Mouse (Mus musculus) splenic B cell, adult 2 months (primary cell): ENCODE results near the gene Spsb3.

Experiments used
- DNase-seq: peaks from one replicate; pipeline ENCODE4 v3.0.0-alpha.2; 2011; ENCODE audit warnings: low read depth, low spot score
- H3K27me3 ChIP-seq: 2 replicates; pipeline ENCODE4 v1.6.1; 2012; ENCODE audit warnings: mild to moderate bottlenecking, low read length, moderate library complexity, mixed read lengths; ENCODE audit not compliant: control insufficient read depth, poor library complexity, insufficient read depth, severe bottlenecking
- H3K36me3 ChIP-seq: 2 replicates; pipeline ENCODE4 v1.6.1; 2012; ENCODE audit warnings: mild to moderate bottlenecking, low read length, moderate library complexity, mixed read lengths; ENCODE audit not compliant: control insufficient read depth, poor library complexity, insufficient read depth, severe bottlenecking

The Spsb3 gene

DNA sequence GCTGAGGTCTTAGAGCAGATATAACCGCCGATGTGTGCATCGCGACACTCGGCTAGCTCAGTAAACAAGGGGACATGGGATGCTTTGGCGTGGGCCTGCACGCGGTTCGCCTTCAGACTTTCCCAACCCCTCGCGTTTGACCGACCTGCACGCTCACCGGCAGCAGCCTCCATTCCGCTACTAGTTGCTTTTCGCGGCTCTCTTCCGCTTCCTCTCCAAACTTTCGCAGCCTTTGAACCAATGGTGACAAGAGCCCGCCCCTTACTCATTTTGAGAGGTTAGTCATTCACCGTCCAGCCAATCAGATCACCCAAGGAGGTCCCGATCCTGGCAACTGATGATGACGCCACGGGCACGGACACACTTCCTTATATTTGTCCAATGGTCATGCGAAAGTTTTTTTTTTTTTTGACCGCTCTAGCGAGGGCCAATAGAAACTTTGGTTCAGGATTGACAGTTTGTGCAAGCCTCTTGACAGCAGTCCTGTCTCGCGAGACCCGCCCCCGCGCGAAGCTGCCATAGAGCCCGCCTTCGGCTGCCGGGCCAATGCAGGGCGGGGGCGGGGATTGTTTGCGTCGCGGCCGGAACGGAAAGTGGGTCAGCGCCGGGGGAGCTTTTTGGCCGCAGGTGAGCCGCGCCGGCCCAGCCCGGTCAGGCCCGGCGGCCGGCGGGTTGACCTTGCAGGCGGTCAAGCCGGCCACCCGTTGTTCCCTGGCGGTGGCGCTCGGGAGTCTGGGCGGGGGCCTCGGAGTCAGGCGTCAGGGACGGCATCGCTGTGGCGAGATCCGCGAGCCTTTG lies at the start of gene Spsb3, which contains the start of gene Nubp2:
Gene Spsb3, plus strand, starts transcription at position 510 of the 798 bp plus-strand sequence.
Gene Nubp2, minus strand, starts transcription at position 216 of the 798 bp plus-strand sequence.
- no peaks in the 10 kb centered on the region for H3K27me3 ChIP-seq
- H3K36me3 ChIP-seq = peaks cover 9% of the 10 kb centered on the region
- peak; percentile 99 for DNase-seq

GRCm38 (mm10) chr17:24839842-24840241 lies 46.6 kb upstream of the Spsb3 start, which contains the start of gene Hagh:
Gene Hagh, plus strand, starts transcription at chr17:24840143.
- H3K36me3 ChIP-seq = no peaks in the 10 kb centered on the region
- no peaks in the 10 kb centered on the region for H3K27me3 ChIP-seq
- DNase-seq = no peak

DNA sequence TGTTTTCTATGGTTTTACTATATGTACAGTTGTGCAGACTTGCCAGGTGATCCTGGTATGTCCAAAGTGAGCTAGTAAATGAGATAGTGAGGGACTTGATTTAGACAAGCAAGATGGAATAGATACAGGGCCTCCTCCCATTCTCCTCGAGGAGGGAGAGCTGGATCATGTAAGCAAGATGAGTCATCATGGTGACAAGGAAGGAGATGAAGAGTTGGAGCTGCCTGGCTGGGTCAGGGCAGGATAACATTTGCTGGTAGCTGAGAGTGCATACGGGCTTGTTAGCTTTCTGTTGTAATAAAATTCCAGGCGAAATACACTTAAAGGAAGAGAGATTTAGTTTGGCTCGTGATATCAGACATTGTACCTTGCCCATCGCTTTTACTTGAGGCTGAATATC lies 46.1 kb upstream of the Spsb3 start:
- no peak for DNase-seq
- H3K36me3 ChIP-seq = no peaks in the 10 kb centered on the region
- peaks cover 2% of the 10 kb centered on the region; the same call in 1 of the 2 replicates for H3K27me3 ChIP-seq

GRCm38 (mm10) chr17:24841133-24841532 lies 45.3 kb upstream of the Spsb3 start:
- Histone ChIP-seq H3K27me3 (peaks cover 2% of the 10 kb centered on the region; the same call in 1 of the 2 replicates), H3K36me3 (no peaks in the 10 kb centered on the region)
- DNase-seq = peak; percentile 61

- Histone ChIP-seq H3K27me3 (peaks cover 2% of the 10 kb centered on the region; the same call in 1 of the 2 replicates), H3K36me3 (no peaks in the 10 kb centered on the region)
- no peak for DNase-seq
Observed at GRCm38 (mm10) chr17:24842631-24843030, 43.8 kb upstream of the Spsb3 start.

DNA sequence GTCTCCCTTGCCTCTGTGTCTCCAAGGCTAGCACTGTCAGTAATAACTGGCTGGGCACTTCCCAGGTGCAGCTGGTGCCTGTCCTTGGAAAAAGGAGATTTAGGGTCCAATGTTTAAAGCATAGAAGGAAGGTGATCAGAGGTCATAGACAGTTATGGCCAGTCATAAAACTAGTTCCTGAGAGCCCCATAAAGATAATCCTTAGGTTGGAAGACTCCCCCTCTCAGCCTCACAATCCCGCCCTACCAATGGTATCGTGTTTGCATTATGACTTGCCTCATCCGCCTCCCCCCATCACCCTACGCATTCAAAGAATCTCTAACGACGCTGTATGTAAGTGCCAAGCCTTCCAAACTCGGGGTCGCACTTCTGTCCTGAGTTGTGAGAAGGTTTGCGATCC lies 41.9 kb upstream of the Spsb3 start:
- no peaks in the 10 kb centered on the region for H3K36me3 ChIP-seq
- no peak for DNase-seq
- peaks cover 2% of the 10 kb centered on the region; the same call in 1 of the 2 replicates for H3K27me3 ChIP-seq

GRCm38 (mm10) chr17:24847386-24847785 lies 39.1 kb upstream of the Spsb3 start:
- H3K27me3 ChIP-seq = peaks cover 2% of the 10 kb centered on the region; the same call in 1 of the 2 replicates
- no peaks in the 10 kb centered on the region for H3K36me3 ChIP-seq
- no peak for DNase-seq

DNA sequence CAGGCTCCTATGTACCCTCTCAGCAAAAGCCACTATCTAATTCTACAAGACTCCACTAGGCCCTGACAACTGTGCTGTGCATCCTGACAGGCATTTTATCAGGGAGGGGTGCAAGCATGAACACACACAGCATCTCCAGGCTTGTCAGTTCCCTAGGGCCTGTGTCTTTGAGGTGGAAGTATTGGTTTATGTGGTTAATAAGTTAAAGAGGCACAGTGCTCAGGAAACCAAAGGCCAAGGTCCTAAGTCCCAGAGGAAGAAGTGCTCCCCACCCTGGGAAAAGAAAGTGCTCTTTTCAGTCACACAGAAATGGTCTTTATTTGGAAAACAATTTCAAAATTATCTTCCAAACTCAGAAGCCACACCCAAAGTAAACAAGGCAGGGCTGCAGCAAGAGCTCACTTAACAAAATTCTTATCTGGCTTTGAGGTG lies 37.8 kb upstream of the Spsb3 start:
- no peak for DNase-seq
- peaks cover 2% of the 10 kb centered on the region for H3K36me3 ChIP-seq
- peaks cover 2% of the 10 kb centered on the region; the same call in 1 of the 2 replicates for H3K27me3 ChIP-seq

GRCm38 (mm10) chr17:24849733-24850064 lies 36.7 kb upstream of the Spsb3 start:
- DNase-seq = no peak
- H3K27me3 ChIP-seq = peaks cover 2% of the 10 kb centered on the region; the same call in 1 of the 2 replicates
- H3K36me3 ChIP-seq = peaks cover 7% of the 10 kb centered on the region

DNA sequence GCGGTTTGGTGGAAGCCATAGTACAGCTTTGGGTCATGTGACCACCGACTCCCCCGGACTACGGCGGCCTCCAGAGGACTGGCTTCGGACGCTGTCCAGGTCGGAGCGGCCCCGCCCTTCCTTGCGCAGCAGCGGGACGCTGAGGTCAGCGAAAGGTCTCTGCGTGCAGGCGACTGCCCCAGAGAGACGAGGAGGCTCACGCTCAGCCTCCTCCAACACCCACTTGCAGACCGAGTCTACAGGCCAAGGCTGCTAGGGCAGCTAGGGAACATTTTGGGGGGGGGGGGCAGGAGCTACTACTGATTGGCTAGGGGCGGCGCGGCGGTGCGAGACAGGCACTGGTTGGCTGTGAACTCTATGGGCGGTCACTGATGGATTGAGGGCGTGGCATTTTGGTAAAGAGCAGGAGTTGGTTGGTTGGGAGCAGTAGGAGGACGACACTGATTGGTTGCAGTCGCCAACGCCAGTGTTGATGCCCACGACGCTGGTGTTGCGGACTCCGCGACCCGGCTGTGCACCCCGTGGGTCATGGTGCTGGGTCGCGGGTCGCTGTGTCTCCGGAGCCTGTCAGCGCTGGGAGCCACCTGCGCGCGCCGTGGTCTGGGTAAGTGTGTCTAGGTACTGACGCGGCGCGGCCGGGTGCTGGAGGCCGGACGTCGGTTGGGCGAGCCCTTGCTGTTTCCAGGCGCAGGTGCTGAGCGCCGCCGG lies 36.2 kb upstream of the Spsb3 start, which contains the start of gene Fahd1:
Gene Fahd1, minus strand, starts transcription at position 300 of the 708 bp plus-strand sequence.
- peak; percentile 98 for DNase-seq
- Histone ChIP-seq H3K27me3 (peaks cover under 1% of the 10 kb centered on the region; the same call in 1 of the 2 replicates), H3K36me3 (peaks cover 7% of the 10 kb centered on the region)

- DNase-seq = no peak
- H3K27me3 ChIP-seq = no peaks in the 10 kb centered on the region
- H3K36me3 ChIP-seq = peaks cover 7% of the 10 kb centered on the region
Observed at GRCm38 (mm10) chr17:24850773-24851127, 35.7 kb upstream of the Spsb3 start.

GRCm38 (mm10) chr17:24851381-24852125 lies 34.9 kb upstream of the Spsb3 start:
- no peak for DNase-seq
- peaks cover 7% of the 10 kb centered on the region for H3K36me3 ChIP-seq
- H3K27me3 ChIP-seq = no peaks in the 10 kb centered on the region

GRCm38 (mm10) chr17:24855838-24856464 lies 30.5 kb upstream of the Spsb3 start:
- DNase-seq = no peak
- Histone ChIP-seq H3K36me3 (peaks cover 12% of the 10 kb centered on the region), H3K27me3 (no peaks in the 10 kb centered on the region)

DNA sequence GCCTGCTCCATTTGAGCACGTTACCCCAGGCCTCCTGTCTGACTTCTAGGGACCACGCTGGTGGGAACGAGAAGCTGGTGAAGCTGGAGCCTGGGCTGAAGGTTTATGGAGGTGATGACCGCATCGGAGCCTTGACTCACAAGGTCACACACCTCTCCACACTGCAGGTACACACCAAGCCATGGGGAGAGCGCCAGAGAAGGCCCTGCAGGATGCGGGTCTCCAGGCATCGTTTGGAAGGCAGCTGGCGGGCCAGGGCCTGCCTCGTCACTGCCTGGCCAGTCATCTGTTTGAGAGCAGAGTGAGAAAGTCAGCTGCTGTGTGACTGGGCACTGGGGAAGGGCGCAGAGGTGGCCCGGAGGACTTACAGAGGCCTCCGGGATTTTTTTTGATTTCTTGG lies 29.9 kb upstream of the Spsb3 start:
- H3K27me3 ChIP-seq = no peaks in the 10 kb centered on the region
- H3K36me3 ChIP-seq = peaks cover 12% of the 10 kb centered on the region
- no peak for DNase-seq
